In genomic region chr6:21950676-21951075, GRCm38 (mm10) we compare ENCODE assay signal across 8 mouse cellular contexts. TPM values are rescaled to one million over a fixed set of nuclear protein-coding genes. Genes with fewer than 3 reads are reported as not detected.
DNase-seq lines count a peak whose midpoint lies in the region; ATAC-seq and TF ChIP-seq lines count a peak whose summit lies in the region.

No protein-coding gene starts in this region.

- no peak for TF ChIP-seq EP300 in stomach, postnatal 0 days (optimal IDR thresholded peaks at IDR 0.05)

- no peaks in the 10 kb centered on the region for H3K9me3 ChIP-seq in neural tube, embryonic 11.5 days (ENCODE audit: control insufficient read depth, low read length)
- no peaks in the 10 kb centered on the region for H3K9me3 ChIP-seq in hindbrain, embryonic 10.5 days
- H3K9me3 ChIP-seq in limb, embryonic 13.5 days = no peaks in the 10 kb centered on the region
- H3K9me3 ChIP-seq in stomach, postnatal 0 days (ENCODE audit: control insufficient read depth, low read length) = no peaks in the 10 kb centered on the region

- H3K4me1 ChIP-seq in neural tube, embryonic 11.5 days (ENCODE audit: control insufficient read depth, insufficient read depth, low read length) = peaks cover 5% of the 10 kb centered on the region; the same call in 1 of the 2 replicates
- peaks cover 12% of the 10 kb centered on the region for H3K4me1 ChIP-seq in hindbrain, embryonic 10.5 days (replicated peaks)
- peaks cover 10% of the 10 kb centered on the region for H3K4me1 ChIP-seq in limb, embryonic 13.5 days
- peaks cover 3% of the 10 kb centered on the region; the same call in 1 of the 2 replicates for H3K4me1 ChIP-seq in stomach, postnatal 0 days (replicated peaks; ENCODE audit: control insufficient read depth, insufficient read depth)

- H3K4me3 ChIP-seq in neural tube, embryonic 11.5 days (ENCODE audit: low read depth, low read length) = peak overlapping the region; percentile 75
- H3K4me3 ChIP-seq in hindbrain, embryonic 10.5 days = peak overlapping the region; percentile 79
- peak overlapping the region; percentile 73 for H3K4me3 ChIP-seq in limb, embryonic 13.5 days
- peak overlapping the region; percentile 68 for H3K4me3 ChIP-seq in stomach, postnatal 0 days (ENCODE audit: low read depth, low read length)

- no peak for ATAC-seq in neural tube, embryonic 11.5 days (ENCODE audit: insufficient read depth, low FRiP score, low TSS enrichment)
- no peak for ATAC-seq in limb, embryonic 13.5 days (ENCODE audit: low FRiP score, low read depth)
- no peak for ATAC-seq in stomach, postnatal 0 days (ENCODE audit: low FRiP score, low TSS enrichment)

- H3K9ac ChIP-seq in neural tube, embryonic 11.5 days (ENCODE audit: low read length) = peak overlapping the region; percentile 88; the same call in 1 of the 2 replicates
- peak overlapping the region; percentile 71 for H3K9ac ChIP-seq in limb, embryonic 13.5 days
- H3K9ac ChIP-seq in stomach, postnatal 0 days (ENCODE audit: low read length) = peak overlapping the region; percentile 79

- WGBS in neural tube, embryonic 11.5 days = 82% methylated on average over 2 of the region's 2 CpGs
- WGBS in hindbrain, embryonic 10.5 days = 81% methylated on average over 2 of the region's 2 CpGs
- 87% methylated on average over 2 of the region's 2 CpGs for WGBS in limb, embryonic 13.5 days
- WGBS in stomach, postnatal 0 days = 55% methylated on average over 2 of the region's 2 CpGs

- TF ChIP-seq CTCF in stomach, postnatal 0 days (IDR thresholded peaks at IDR 0.05; ENCODE audit: low read depth) = no peak

- DNase-seq in neural tube, embryonic 11.5 days (ENCODE audit: low spot score) = no peak
- no peak for DNase-seq in neural tube, embryonic 10.5 days (ENCODE audit: extremely low spot score, low spot score)
- DNase-seq in hindbrain, embryonic 10.5 days (ENCODE audit: low spot score) = no peak
- DNase-seq in stomach, postnatal 0 days (ENCODE audit: low spot score) = no peak
- DNase-seq in testis, postnatal 10 days (ENCODE audit: low spot score) = no peak
- no peak for DNase-seq in spleen, adult 18-20 months
- no peak for DNase-seq in right cerebral cortex, adult 18-20 months

- peak overlapping the region; percentile 59 for H3K4me2 ChIP-seq in neural tube, embryonic 11.5 days (ENCODE audit: low read depth)
- H3K4me2 ChIP-seq in limb, embryonic 13.5 days (replicated peaks) = peak overlapping the region; percentile 78
- H3K4me2 ChIP-seq in stomach, postnatal 0 days (replicated peaks; ENCODE audit: low read depth) = peak overlapping the region; percentile 72

- H3K27me3 ChIP-seq in neural tube, embryonic 11.5 days (ENCODE audit: control insufficient read depth, insufficient read depth, low read length) = no peaks in the 10 kb centered on the region
- no peaks in the 10 kb centered on the region for H3K27me3 ChIP-seq in hindbrain, embryonic 10.5 days (ENCODE audit: insufficient read depth, poor library complexity, severe bottlenecking)
- H3K27me3 ChIP-seq in limb, embryonic 13.5 days = no peaks in the 10 kb centered on the region
- no peaks in the 10 kb centered on the region for H3K27me3 ChIP-seq in stomach, postnatal 0 days (ENCODE audit: control insufficient read depth, insufficient read depth, low read length)

- no peak overlapping the region for H3K27ac ChIP-seq in neural tube, embryonic 11.5 days (ENCODE audit: low read depth, low read length)
- peak overlapping the region; percentile 98 for H3K27ac ChIP-seq in hindbrain, embryonic 10.5 days
- H3K27ac ChIP-seq in limb, embryonic 13.5 days = no peak overlapping the region
- peak overlapping the region; percentile 98; the same call in 1 of the 2 replicates for H3K27ac ChIP-seq in stomach, postnatal 0 days (replicated peaks)

- no peaks in the 10 kb centered on the region for H3K36me3 ChIP-seq in neural tube, embryonic 11.5 days (ENCODE audit: control insufficient read depth, insufficient read depth, low read length)
- peaks cover 37% of the 10 kb centered on the region for H3K36me3 ChIP-seq in hindbrain, embryonic 10.5 days
- peaks cover 27% of the 10 kb centered on the region for H3K36me3 ChIP-seq in limb, embryonic 13.5 days
- no peaks in the 10 kb centered on the region for H3K36me3 ChIP-seq in stomach, postnatal 0 days (ENCODE audit: control insufficient read depth, insufficient read depth, low read length)

RNA-seq across cellular contexts. Expression of gene Ing3, which starts 1.3 kb away (rescaled TPM):
- polyA plus RNA-seq in neural tube, embryonic 11.5 days (2014; fragmentation: Nextera tagmentation; extraction: Ambion mirVana) = 39.2 and 40.6 TPM in 2 replicates
- polyA plus RNA-seq in hindbrain, embryonic 10.5 days (2016; fragmentation: Nextera tagmentation; extraction: Ambion mirVana) = 42.4 and 45.2 TPM in 2 replicates
- polyA plus RNA-seq in limb, embryonic 13.5 days (2015; fragmentation: Nextera tagmentation; extraction: Ambion mirVana) = 70.2 and 70.9 TPM in 2 replicates
- 19.8 and 21.2 TPM in 2 replicates for polyA plus RNA-seq in stomach, postnatal 0 days (2015; fragmentation: Nextera tagmentation; extraction: Ambion mirVana)

RNA-seq across cellular contexts. Expression of gene Cped1, which starts 35.0 kb away (rescaled TPM):
- polyA plus RNA-seq in neural tube, embryonic 11.5 days (2014; fragmentation: Nextera tagmentation; extraction: Ambion mirVana) = 10.1 and 10.4 TPM in 2 replicates
- polyA plus RNA-seq in hindbrain, embryonic 10.5 days (2016; fragmentation: Nextera tagmentation; extraction: Ambion mirVana) = 13.7 and 15.7 TPM in 2 replicates
- polyA plus RNA-seq in limb, embryonic 13.5 days (2015; fragmentation: Nextera tagmentation; extraction: Ambion mirVana) = 53.1 and 53.5 TPM in 2 replicates
- 10.4 and 10.7 TPM in 2 replicates for polyA plus RNA-seq in stomach, postnatal 0 days (2015; fragmentation: Nextera tagmentation; extraction: Ambion mirVana)

Comparison
In these comparisons a context has a peak if more than half of its experiments do, and no peak if none do; other contexts are left out.
1. H3K27ac ChIP-seq: peak in hindbrain, embryonic 10.5 days (single experiment) and stomach, postnatal 0 days (single experiment); none in neural tube, embryonic 11.5 days (single experiment) and limb, embryonic 13.5 days (single experiment).
2. Peak in every context shown above with its lines, with median percentiles within 50 percentile points of each other: H3K4me2 ChIP-seq, H3K4me3 ChIP-seq and H3K9ac ChIP-seq.